Mouse (Mus musculus) kidney, postnatal 36 days (tissue): ENCODE results near the gene Adss.

Experiments used
- DNase-seq, 2 experiments: peaks; one replicate each; pipeline ENCODE4 v3.0.0; 2021 to 2022; ENCODE audit warnings: mixed read lengths in 2 of 2

The Adss gene

DNA sequence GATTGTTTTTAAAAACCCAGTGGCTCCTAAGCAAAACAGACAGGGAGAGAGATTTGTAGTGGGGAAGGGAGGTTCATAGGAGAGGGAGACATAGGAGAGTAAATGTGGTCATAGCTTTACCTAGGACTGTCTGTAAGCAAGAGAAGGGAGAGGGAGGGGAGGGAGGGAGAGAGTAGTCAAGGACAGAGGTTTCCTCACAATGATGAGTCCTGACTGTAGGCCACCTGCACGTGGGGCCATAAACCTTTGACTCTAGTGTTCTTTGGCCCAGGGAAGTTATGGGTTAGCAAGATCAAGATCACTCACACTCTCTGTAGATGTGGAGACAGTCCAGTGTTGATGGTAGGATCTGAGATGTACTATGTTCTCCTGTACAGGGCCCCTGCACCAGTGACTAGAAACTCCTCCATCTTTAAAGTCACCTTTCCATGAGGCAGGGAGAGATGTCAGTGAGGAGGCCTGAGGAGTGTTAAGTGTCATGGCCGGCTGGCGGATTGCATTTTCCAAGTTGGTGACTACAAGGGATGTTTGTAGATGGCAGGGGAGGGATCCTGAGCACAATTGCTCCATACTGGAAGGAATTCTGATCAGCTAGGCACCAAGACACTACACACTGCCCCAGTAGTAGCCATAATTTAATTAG, 68.3 kb downstream of the Adss start:
- DNase-seq: no peak

DNA sequence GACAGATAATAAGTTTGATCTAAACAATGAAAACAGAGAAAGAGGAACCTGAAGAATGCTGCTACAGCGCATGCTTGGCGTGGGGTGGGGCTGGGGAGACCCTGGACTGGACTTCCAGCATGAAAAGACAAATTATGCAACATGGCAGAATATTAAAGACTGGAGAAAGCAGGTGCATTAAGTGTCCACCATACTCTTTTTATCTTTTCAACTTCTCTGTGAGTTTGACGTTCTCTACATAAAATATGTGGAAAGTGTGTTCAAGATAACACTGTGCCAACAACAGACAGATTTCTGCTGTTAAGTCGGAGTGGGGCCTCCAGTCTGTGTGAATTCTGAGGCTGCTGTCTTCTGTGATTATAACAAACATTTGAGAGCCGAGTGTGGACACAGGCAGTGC, 69.4 kb downstream of the Adss start:
- no peak for DNase-seq

DNA sequence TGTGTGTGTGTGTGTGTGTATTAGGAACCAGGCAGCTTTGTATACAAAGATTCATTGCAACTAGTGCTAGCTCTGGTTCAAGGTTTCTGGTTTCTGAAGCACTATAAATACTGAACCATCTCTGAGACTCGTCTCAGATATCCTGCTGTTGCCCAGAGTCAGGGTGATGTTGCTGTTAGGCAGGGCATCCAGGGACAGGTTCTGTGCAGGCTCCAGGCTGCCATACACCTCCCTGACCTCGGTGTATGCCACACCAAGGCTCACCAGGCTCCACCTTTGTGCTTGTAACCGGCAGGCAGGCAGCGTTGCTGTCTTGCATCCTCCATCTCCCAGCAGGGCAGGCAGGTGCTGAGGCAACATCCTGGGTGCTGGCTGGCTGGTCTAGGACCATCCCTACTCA, 72.5 kb downstream of the Adss start:
- DNase-seq: no peak

DNA sequence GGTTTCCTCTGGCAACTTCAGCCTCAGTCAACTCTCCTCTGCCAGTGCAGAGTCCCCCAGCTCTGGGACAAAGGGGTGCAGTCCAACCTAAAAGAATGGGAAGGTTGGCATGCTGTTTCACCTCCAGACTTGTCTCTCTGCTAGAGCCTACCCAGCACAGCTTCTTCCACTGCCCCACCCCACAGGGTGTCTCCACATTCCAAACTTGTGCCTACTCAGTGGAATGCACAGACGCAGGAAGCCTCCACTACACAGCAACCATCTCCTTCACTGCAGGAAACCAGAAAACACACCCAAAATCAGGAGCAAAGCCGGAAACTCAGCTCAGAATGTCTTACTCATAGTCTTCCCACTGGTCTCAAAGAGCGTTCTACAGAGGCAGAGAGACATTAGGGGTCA, 77.3 kb downstream of the Adss start:
- no peak for DNase-seq

DNA sequence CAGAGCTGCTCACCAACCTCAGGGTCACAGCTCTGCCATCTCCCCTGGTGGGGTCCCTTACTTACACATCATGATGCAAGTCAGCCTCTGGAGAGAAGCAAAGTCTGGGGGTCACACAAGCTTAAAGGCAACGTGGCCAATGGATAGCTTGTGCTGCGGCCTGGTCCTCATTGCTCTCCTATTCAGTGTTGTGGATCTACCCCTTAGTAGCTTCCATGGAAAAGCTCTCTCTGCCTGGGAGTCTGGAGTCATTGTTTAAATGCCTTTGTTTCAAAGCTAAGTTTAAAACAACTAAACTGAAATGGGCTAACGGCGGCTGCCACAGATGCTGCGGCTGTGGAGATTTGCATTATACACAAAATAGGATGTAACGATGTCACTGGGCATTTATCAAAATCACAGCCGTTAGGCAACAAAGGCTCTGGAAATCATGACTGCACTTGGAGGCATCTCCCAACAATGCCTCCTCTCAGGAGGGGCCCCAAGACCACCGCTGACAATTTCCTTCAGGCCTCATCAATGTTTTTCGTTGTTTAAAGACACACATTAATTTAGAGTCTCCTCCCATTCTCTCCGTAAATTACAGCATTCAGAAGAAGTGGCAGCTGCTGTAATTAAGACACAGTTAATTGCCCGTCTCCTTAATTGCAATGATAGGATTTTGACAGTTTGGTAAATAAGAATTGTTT, 77.8 kb downstream of the Adss start:
- no peak for DNase-seq

DNA sequence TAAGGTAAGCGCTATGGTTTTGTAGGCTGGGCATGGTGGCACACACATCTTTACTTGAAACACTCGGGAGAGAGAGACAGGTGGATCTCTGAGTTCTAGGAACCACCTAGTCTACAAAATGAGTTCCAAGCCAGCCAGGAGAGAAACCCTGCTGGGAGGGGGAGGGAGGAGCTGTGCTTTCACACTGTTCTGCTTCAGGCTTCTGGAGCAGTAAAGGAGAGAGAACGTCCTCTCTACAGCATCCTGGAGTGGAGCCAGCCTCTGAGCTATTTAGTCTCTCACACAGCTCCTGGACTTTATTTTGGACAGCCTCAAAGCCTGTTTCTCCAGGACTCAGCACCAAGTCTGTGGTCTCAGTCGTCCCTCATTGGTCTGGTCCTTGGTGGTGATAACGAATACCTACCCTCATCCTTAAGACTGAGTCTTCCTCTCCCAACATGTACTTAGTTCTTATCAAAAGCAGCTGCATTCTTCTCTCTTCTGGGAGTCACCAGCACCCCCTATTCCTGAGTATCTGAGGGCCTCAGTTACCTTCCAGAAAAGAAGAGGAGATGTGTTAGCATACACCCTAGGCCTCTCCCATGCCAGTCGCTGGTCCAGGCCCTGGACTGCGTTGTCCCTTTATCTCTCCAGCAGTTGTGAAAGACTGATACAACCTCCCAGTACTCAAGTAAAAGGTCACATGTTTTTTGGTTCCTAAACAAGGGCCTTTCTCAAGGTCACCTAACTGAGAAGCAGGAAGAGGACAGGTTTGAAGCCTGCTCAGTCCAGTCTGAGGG, 79.1 kb downstream of the Adss start:
- no peak for DNase-seq

DNA sequence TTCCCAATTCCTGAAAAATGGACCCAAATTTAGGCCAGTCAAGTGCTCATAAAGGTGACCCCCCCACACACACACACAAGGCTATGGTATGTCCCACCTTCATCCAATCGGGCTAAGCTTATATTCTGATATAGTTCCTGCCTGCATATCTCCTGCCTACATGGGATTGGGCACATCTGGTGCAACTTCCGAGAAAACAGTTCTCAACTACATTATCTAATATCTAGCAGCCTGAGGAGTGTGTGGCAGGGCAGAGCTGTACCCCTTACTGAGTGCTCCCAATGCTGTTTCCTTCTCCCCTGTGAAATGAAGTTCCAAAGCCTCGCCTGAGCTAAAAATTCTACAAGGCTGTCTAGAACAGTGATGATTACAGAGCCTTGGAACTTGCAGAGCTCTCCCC, 79.9 kb downstream of the Adss start:
- no peak for DNase-seq

DNA sequence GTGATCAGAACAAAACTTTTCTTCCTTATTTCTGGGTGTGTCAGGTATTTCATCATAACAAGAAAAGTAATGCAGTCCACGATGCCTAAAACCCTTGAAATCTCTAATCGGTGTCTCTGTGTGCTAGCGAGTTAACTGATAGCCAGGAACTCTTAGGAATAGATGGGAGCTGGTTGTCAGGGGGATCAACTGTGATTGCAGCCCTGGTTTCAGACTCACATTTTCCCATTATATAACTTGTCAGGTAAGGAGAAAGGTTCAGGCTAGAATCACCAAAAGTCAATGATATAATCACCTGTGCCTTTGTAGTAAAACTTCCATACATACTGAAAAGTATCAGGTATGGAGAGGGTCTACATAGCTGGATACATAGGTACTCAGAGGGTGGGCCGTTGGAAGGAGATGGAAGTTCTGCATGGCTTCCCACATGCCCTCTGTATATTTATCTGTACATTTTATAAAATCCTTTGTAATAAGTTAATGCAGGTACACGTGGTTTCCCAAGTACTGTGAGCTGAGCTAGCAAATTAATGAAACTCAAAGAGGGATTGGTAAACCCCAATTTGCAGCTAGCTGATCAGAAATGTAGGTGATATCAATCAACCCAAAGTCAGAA, 81.8 kb downstream of the Adss start:
- no peak for DNase-seq

DNA sequence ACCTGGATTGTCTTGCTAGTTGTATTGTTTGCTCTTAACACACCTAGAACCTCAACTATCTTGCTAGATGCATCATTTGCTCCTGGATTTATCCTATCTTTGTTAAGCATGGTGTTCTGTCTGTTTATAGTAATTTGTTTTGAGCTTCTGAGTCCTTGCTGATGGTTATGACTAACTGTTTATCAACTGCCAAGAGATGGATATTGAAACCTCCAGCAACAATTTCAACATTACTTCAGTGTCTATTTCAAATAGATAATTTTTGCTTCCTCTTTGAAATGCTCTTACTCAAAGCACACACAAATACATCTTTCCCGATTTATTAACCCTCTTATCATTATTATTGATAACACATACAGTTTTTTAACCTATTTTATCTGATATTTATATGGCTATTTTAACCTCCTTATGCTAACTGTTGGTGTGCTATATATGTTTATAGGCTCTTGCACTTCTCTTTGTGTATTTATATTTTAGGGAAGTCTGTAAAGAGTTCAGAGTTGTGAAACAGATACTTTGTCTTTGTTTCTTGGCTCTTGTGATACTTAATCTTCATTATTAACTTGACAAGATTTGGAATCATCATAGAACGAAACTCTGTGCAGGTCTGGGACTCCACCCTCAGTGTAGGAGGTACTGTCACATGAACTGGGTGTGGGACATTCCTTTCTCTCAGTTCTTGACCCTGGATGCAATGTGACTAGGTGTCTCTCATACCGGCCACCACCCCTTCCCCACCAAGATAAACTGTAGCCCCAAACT, 82.5 kb downstream of the Adss start:
- DNase-seq: no peak
